Mouse (Mus musculus): ENCODE measurements around the gene Gapvd1. TPM values are rescaled to one million over a fixed set of nuclear protein-coding genes. Genes with fewer than 3 reads are reported as not detected.
"Not testable (repeated sequence)": the region's sequence is repeated elsewhere in the genome, so short reads cannot be mapped to it uniquely, and the experiment has no call there.

Gapvd1 gene
- total and polyA plus RNA-seq, 3 experiments, result 62.4 to 174 (median 96.7) TPM

GRCm38 (mm10) chr2:34803746-34804145, 48.7 kb upstream of the Gapvd1 start:
- Histone ChIP-seq H3K36me3 (ENCODE audit: control insufficient read depth in 1 of 2, insufficient read depth in 2 of 2, low read length in 2 of 2) (peaks cover 5 to 59% of the 10 kb centered on the region in 2 experiments), H3K27me3 (ENCODE audit: control insufficient read depth in 1 of 2, insufficient read depth in 2 of 2, low read length in 2 of 2) (no peaks in the 10 kb centered on the region), H3K4me3 (ENCODE audit: control insufficient read depth in 1 of 2, insufficient read depth in 1 of 2, low read depth in 2 of 2, low read length in 2 of 2) (peak overlapping the region; percentile 40 to 98), H3K27ac (ENCODE audit: control insufficient read depth, low read depth, low read length) (no peak overlapping the region), H3K79me2 (ENCODE audit: control insufficient read depth, insufficient read depth, low read length, poor library complexity) (peaks cover 53% of the 10 kb centered on the region), H3K4me1 (ENCODE audit: control insufficient read depth in 1 of 2, insufficient read depth in 2 of 2, low read length in 2 of 2) (peaks cover 20 to 36% of the 10 kb centered on the region in 2 experiments), H3K9me3 (replicated peaks; ENCODE audit: insufficient read depth, low read length) (no peaks in the 10 kb centered on the region), H3K9ac (ENCODE audit: control insufficient read depth, low read depth, low read length, poor library complexity, severe bottlenecking) (peak overlapping the region; percentile 87)
- no peak for DNase-seq (ENCODE audit: low read depth, low spot score)
- TF ChIP-seq HCFC1 (IDR thresholded peaks at IDR 0.05; ENCODE audit: low read depth, low read length), result 0 out of 2 replicates have a peak, but pooled peaks have one; percentile 22
- TF ChIP-seq ZMIZ1 (IDR thresholded peaks at IDR 0.05; ENCODE audit: low read depth, low read length), result peak; percentile 37; the same call in 1 of the 2 replicates
- TF ChIP-seq ETS1 (IDR thresholded peaks at IDR 0.05; ENCODE audit: low read depth, low read length), result no peak

GRCm38 (mm10) chr2:34802565-34803245, 47.7 kb upstream of the Gapvd1 start:
- peak; percentile 68 for DNase-seq (ENCODE audit: low read depth, low spot score)
- Histone ChIP-seq H3K36me3 (ENCODE audit: control insufficient read depth in 1 of 2, insufficient read depth in 2 of 2, low read length in 2 of 2) (peaks cover 2 to 55% of the 10 kb centered on the region in 2 experiments), H3K27ac (ENCODE audit: control insufficient read depth, low read depth, low read length) (peak overlapping the region; percentile 77), H3K4me3 (ENCODE audit: control insufficient read depth in 1 of 2, insufficient read depth in 1 of 2, low read depth in 2 of 2, low read length in 2 of 2) (peak overlapping the region; percentile 83 to 98), H3K9ac (ENCODE audit: control insufficient read depth, low read depth, low read length, poor library complexity, severe bottlenecking) (peak overlapping the region; percentile 87), H3K4me1 (ENCODE audit: control insufficient read depth in 1 of 2, insufficient read depth in 2 of 2, low read length in 2 of 2) (peaks cover 15 to 34% of the 10 kb centered on the region in 2 experiments), H3K79me2 (ENCODE audit: control insufficient read depth, insufficient read depth, low read length, poor library complexity) (peaks cover 46% of the 10 kb centered on the region)
- TF ChIP-seq CHD1 (IDR thresholded peaks at IDR 0.05; ENCODE audit: low read depth, low read length) (peak; percentile 71; the same call in 1 of the 2 replicates), ZC3H11A (IDR thresholded peaks at IDR 0.05; ENCODE audit: low read depth, low read length) (0 out of 2 replicates have a peak, but pooled peaks have one; percentile 8), MAX (IDR thresholded peaks at IDR 0.05; ENCODE audit: low read length) (peak; percentile 38; the same call in 1 of the 2 replicates), MYC (IDR thresholded peaks at IDR 0.05; ENCODE audit: low read depth, low read length) (0 out of 2 replicates have a peak, but pooled peaks have one; percentile 64), TBP (IDR thresholded peaks at IDR 0.05; ENCODE audit: low read depth, low read length) (peak; percentile 83), CTCF (IDR thresholded peaks at IDR 0.05 in 2 of 3, conservative IDR thresholded peaks at IDR 0.05 in 1 of 3; ENCODE audit: control insufficient read depth in 1 of 3, insufficient read depth in 1 of 3, low read depth in 2 of 3, low read length in 3 of 3, poor library complexity in 1 of 3, severe bottlenecking in 1 of 3) (peak in 1 of 3 experiments; percentile 7; a peak in 2 of 6 replicates), EP300 (IDR thresholded peaks at IDR 0.05; ENCODE audit: low read depth in 1 of 2, low read length in 2 of 2) (0 out of 4 replicates have a peak, but pooled peaks of 1 of the 2 experiments have one; percentile 14), POLR2A (IDR thresholded peaks at IDR 0.05; ENCODE audit: control insufficient read depth in 1 of 2, insufficient read depth in 1 of 2, low read depth in 1 of 2, low read length in 2 of 2, poor library complexity in 1 of 2) (peak in 1 of 2 experiments; percentile 14; a peak in 2 of 4 replicates)
- not testable (repeated sequence) for H3K9me3 ChIP-seq (replicated peaks; ENCODE audit: insufficient read depth, low read length); H3K27me3 ChIP-seq (ENCODE audit: control insufficient read depth in 1 of 2, insufficient read depth in 2 of 2, low read length in 2 of 2)

All from MEL (cell line).